Mouse (Mus musculus): ENCODE results near the gene Stac2.

DNA sequence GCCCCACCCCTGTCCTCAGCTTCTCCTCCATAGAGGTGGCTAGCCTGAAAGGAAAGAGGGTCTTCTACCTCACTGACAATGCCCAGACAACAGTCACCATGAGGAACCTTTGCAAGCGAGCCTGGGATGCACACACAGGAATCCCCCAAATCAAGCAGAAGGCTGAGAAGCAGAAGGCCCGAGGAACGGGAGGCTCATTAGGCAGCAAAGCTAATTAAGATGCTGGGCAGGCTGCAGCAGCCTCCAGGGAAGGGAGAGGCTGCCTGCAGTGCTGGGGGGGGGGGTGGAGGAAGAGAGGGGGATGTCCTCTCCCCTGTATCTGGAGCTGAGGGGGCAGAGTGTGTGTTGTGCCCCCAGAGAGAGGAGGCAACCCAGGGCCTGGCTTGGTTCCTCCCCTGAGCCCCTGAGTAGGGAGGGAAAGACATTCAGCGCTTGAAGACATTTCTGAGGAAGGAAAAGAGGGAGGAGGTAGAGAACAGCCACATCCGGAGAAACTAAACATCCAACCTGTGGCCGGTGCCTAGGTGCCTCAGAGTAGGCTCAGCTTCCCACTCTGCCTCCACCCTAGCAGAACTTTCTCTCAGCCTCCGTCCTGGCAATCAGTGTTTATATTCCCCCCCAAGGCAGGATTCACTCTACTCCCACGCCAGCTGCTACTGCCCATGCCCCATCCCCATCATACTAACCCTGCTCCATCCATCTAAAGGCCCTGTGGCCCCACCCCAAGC is 33.2 kb downstream of the Stac2 start:
- TF ChIP-seq POLR2A (IDR thresholded peaks at IDR 0.05; ENCODE audit: low read depth, low read length) (no peak), CTCF (IDR thresholded peaks at IDR 0.05; ENCODE audit: borderline replicate concordance, insufficient read depth, low read length) (no peak)

All from embryonic fibroblast, embryonic 13.5 days (primary cell).